Mouse (Mus musculus): Measurements from ENCODE around the gene Ywhae. TPM values are rescaled to one million over a fixed set of nuclear protein-coding genes. Genes with fewer than 3 reads are reported as not detected.

Ywhae gene
- polyA plus RNA-seq (2015; fragmentation: Illumina TruSeq; extraction: RNeasy Lipid Tissue Mini Kit (QIAGEN cat#74804); ENCODE audit: insufficient read depth, low read depth, low replicate concordance), result 53.0 TPM

DNA sequence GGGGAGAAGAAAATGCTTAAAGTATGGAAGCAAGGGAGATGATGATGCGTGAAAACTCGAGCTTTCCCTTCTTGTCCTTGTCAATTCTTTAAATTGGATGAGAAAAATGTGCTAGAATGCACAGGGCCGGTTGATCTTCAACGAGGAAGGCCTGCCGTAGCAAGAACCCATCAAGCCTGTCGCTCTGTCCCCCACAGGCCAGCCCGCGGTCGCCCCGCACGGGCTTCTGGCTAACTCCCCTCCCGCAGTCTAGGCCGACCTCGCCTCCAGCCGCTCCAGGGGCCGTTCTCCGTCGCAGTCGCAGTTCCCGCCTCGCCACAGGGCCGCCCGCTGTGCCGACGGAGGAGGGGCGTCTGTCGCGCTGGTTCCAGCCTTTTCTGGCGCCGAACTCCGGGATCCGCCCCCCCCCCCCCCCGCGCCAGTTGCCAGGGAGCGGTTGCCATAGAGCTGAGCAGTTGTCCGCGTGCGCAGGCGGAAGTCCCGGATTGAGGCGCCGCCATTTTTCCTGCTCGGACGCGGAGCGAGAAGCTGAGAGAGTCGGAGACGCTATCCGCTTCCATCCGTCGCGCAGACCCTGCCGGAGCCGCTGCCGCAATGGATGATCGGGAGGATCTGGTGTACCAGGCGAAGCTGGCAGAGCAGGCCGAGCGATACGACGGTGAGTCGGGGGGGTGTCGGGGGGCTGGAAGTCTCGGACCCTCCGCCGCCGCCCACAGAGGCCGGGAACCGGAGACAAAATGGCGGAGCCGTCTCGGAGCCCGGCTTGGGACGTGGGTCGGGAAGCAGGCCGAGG lies at the start of gene Ywhae:
Gene Ywhae, plus strand, starts transcription at position 436 of the 793 bp plus-strand sequence.

GRCm38 (mm10) chr11:75796029-75796445 lies 63.4 kb downstream of the Ywhae start, which contains the start of gene Doc2b:
Doc2b (minus strand) TSS chr11:75796049.

Other genes with a start within 250 kb of the Ywhae start
- 17.1 TPM for gene Prpf8, start 246.1 kb upstream of the Ywhae start, polyA plus RNA-seq (2015; fragmentation: Illumina TruSeq; extraction: RNeasy Lipid Tissue Mini Kit (QIAGEN cat#74804); ENCODE audit: insufficient read depth, low read depth, low replicate concordance)
- 2.5 TPM for gene Rilp, start 222.8 kb upstream of the Ywhae start, polyA plus RNA-seq (2015; fragmentation: Illumina TruSeq; extraction: RNeasy Lipid Tissue Mini Kit (QIAGEN cat#74804); ENCODE audit: insufficient read depth, low read depth, low replicate concordance)
- gene Scarf1, start 219.3 kb upstream of the Ywhae start, polyA plus RNA-seq (2015; fragmentation: Illumina TruSeq; extraction: RNeasy Lipid Tissue Mini Kit (QIAGEN cat#74804); ENCODE audit: insufficient read depth, low read depth, low replicate concordance), result 5.9 TPM
- gene Slc43a2, start 201.2 kb upstream of the Ywhae start, polyA plus RNA-seq (2015; fragmentation: Illumina TruSeq; extraction: RNeasy Lipid Tissue Mini Kit (QIAGEN cat#74804); ENCODE audit: insufficient read depth, low read depth, low replicate concordance), result 5.1 TPM
- 16.2 TPM for gene Pitpna, start 144.8 kb upstream of the Ywhae start, polyA plus RNA-seq (2015; fragmentation: Illumina TruSeq; extraction: RNeasy Lipid Tissue Mini Kit (QIAGEN cat#74804); ENCODE audit: insufficient read depth, low read depth, low replicate concordance)
- 16.0 TPM for gene Inpp5k, start 101.9 kb upstream of the Ywhae start, polyA plus RNA-seq (2015; fragmentation: Illumina TruSeq; extraction: RNeasy Lipid Tissue Mini Kit (QIAGEN cat#74804); ENCODE audit: insufficient read depth, low read depth, low replicate concordance)
- gene Myo1c, start 82.4 kb upstream of the Ywhae start, polyA plus RNA-seq (2015; fragmentation: Illumina TruSeq; extraction: RNeasy Lipid Tissue Mini Kit (QIAGEN cat#74804); ENCODE audit: insufficient read depth, low read depth, low replicate concordance), result 28.2 TPM
- 16.0 TPM for gene Crk, start 53.6 kb upstream of the Ywhae start, polyA plus RNA-seq (2015; fragmentation: Illumina TruSeq; extraction: RNeasy Lipid Tissue Mini Kit (QIAGEN cat#74804); ENCODE audit: insufficient read depth, low read depth, low replicate concordance)
- gene Doc2b, start 63.2 kb downstream of the Ywhae start, polyA plus RNA-seq (2015; fragmentation: Illumina TruSeq; extraction: RNeasy Lipid Tissue Mini Kit (QIAGEN cat#74804); ENCODE audit: insufficient read depth, low read depth, low replicate concordance), result 0.30 TPM
- gene Rph3al, start 205.6 kb downstream of the Ywhae start, polyA plus RNA-seq (2015; fragmentation: Illumina TruSeq; extraction: RNeasy Lipid Tissue Mini Kit (QIAGEN cat#74804); ENCODE audit: insufficient read depth, low read depth, low replicate concordance), result 9.9 TPM